Mouse (Mus musculus) C2C12 (cell line): ENCODE measurements around the gene Ddx50.

Source experiments
- CTCF ChIP-seq: IDR thresholded peaks from one replicate; pipeline ENCODE4 v1.5.1; 2011; ENCODE audit not compliant: control insufficient read depth, insufficient read depth, insufficient read length
- FOSL1 ChIP-seq: IDR thresholded peaks from one replicate; pipeline ENCODE4 v1.8.0; 2011; ENCODE audit warnings: mild to moderate bottlenecking, low read length; ENCODE audit not compliant: poor library complexity, insufficient read depth, severe bottlenecking
- MAX ChIP-seq: IDR thresholded peaks from one replicate; pipeline ENCODE4 v1.6.1; 2011; ENCODE audit warnings: mild to moderate bottlenecking, control low read depth
- MYOD1 ChIP-seq: IDR thresholded peaks from one replicate; pipeline ENCODE4 v1.6.1; 2011; ENCODE audit warnings: low read depth; ENCODE audit not compliant: control insufficient read depth, insufficient read length
- MYOG ChIP-seq: IDR thresholded peaks from one replicate; pipeline ENCODE4 v1.6.1; 2011; ENCODE audit not compliant: control insufficient read depth, insufficient read length; ENCODE audit errors: extremely low read depth
- USF1 ChIP-seq: IDR thresholded peaks from one replicate; pipeline ENCODE4 v1.6.1; 2011; ENCODE audit warnings: low read depth, mild to moderate bottlenecking, control low read depth, moderate library complexity

- TF ChIP-seq MAX (no peak), CTCF (no peak), USF1 (no peak), MYOG (no peak), FOSL1 (no peak), MYOD1 (no peak)
These were observed 5.7 kb upstream of the Ddx50 start for GRCm38 (mm10) chr10:62656711-62657110.
